Mouse (Mus musculus): ENCODE measurements around the gene Khdc1b.

GRCm38 (mm10) chr1:21340745-21341144 lies 42.6 kb upstream of the Khdc1b start:
- TF ChIP-seq POLR2A (IDR thresholded peaks at IDR 0.05; ENCODE audit: insufficient read depth, low read depth, low read length) (no peak), CTCF (IDR thresholded peaks at IDR 0.05) (no peak)

All from heart, adult 2 months (tissue).